Mouse (Mus musculus): ENCODE results near the gene Higd2a.

- TF ChIP-seq POLR2A (IDR thresholded peaks at IDR 0.05; ENCODE audit: control insufficient read depth, extremely low read depth, insufficient read depth, low read length, poor library complexity) (no peak), CTCF (IDR thresholded peaks at IDR 0.05; ENCODE audit: borderline replicate concordance, control insufficient read depth, extremely low read depth, insufficient read depth, low read length, poor library complexity) (no peak)
Measured at GRCm38 (mm10) chr13:54596870-54597269, 6.9 kb downstream of the Higd2a start.
